8 mouse cellular contexts compared by ENCODE assay signal in genomic region chr2:93822045-93822749, GRCm38 (mm10). TPM values are rescaled to one million over a fixed set of nuclear protein-coding genes. Genes with fewer than 3 reads are reported as not detected.
DNase-seq lines count a peak whose midpoint lies in the region; ATAC-seq lines count a peak whose summit lies in the region.

Gene Ext2, minus strand, starts transcription at chr2:93822568.

- H3K27me3 ChIP-seq in hindbrain, embryonic 15.5 days, result no peaks in the 10 kb centered on the region

- peak within 1 kb of the TSS; percentile 62 for H3K4me2 ChIP-seq in hindbrain, embryonic 15.5 days

- ATAC-seq in hindbrain, embryonic 15.5 days (ENCODE audit: low FRiP score, low read depth), result peak; percentile 94

- H3K9ac ChIP-seq in hindbrain, embryonic 15.5 days, result peak within 1 kb of the TSS; percentile 93

- peak within 1 kb of the TSS; percentile 75 for H3K4me3 ChIP-seq in hindbrain, embryonic 15.5 days

- under 1% methylated on average over 55 of the region's 66 CpGs for whole genome bisulfite sequencing in hindbrain, embryonic 15.5 days

- H3K27ac ChIP-seq in hindbrain, embryonic 15.5 days (replicated peaks), result peak within 1 kb of the TSS; percentile 50

- H3K9me3 ChIP-seq in hindbrain, embryonic 15.5 days, result no peaks in the 10 kb centered on the region

- H3K4me1 ChIP-seq in hindbrain, embryonic 15.5 days (replicated peaks), result peaks cover 14% of the 10 kb centered on the region

- DNase-seq in R1 (ENCODE audit: low read depth, low spot score), result peak; percentile 89
- peak; percentile 97 to 98 for DNase-seq in cerebellum, postnatal 25 days
- DNase-seq in frontal cortex, postnatal 36 days (ENCODE audit: low spot score in 2 of 2), result peak; percentile 92 to 93
- DNase-seq in left cerebral cortex, adult 11 months (ENCODE audit: low spot score), result peak; percentile 75
- DNase-seq in lung, postnatal 4 days, result peak; percentile 91 to 94
- peak; percentile 80 for DNase-seq in retina, postnatal 7 days (ENCODE audit: low read depth, low spot score)
- peak; percentile 92 for DNase-seq in urinary bladder, adult 2 months (ENCODE audit: low spot score)

- no peaks in the 10 kb centered on the region for H3K36me3 ChIP-seq in hindbrain, embryonic 15.5 days

RNA-seq across cellular contexts. Expression of gene Ext2, which starts in this region (rescaled TPM):
- polyA plus RNA-seq in hindbrain, embryonic 15.5 days (2015; fragmentation: Nextera tagmentation; extraction: Ambion mirVana), result 70.1 and 75.1 TPM in 2 replicates
- polyA plus RNA-seq in urinary bladder, adult 2 months (2012; rRNA removed), result 35.4 and 45.9 TPM in 2 replicates

Comparison
In these comparisons a context has a peak if more than half of its experiments do, and no peak if none do; other contexts are left out.
1. Peak in every context shown above with its lines: DNase-seq, ATAC-seq, H3K4me3 ChIP-seq and H3K27ac ChIP-seq.